Mouse (Mus musculus): ENCODE results near the gene Gna15.

- no peak for TF ChIP-seq CTCF (IDR thresholded peaks at IDR 0.05)
- TF ChIP-seq EP300 (IDR thresholded peaks at IDR 0.05; ENCODE audit: insufficient read depth, low read depth, low read length) = no peak
- TF ChIP-seq POLR2A (IDR thresholded peaks at IDR 0.05; ENCODE audit: insufficient read depth, low read depth, low read length) = no peak
Observed at GRCm38 (mm10) chr10:81470454-81470853, 53.6 kb downstream of the Gna15 start.

All from heart, adult 2 months (tissue).